Mouse (Mus musculus): ENCODE data around the gene Pld1.

Pld1 gene

DNA sequence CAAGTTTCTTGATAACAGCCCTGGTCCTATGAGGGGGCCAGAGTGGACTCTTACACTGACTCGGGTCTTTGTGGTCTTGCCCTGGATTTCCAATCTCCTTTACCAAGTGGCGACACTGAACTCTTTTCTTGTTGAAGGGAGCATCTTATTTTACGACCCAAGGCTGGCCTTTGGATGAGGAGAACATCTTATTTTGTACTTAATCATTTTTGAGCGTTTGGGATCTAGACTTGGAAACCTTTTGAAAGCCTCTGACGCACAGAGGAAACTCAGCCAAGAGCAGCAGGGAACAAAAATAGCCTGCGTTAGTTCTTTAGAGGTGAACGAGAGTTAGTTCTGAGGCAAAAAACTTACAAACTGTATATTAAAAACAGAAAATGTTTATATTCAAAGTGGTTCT lies 4.5 kb downstream of the Pld1 start:
- 52% methylated on average over 7 of the region's 7 CpGs for WGBS

- 91% methylated on average over 2 of the region's 2 CpGs for WGBS
Measured at GRCm38 (mm10) chr3:27945397-27945796, 6.9 kb downstream of the Pld1 start.

- WGBS, result 93% methylated on average over 5 of the region's 5 CpGs
Measured at GRCm38 (mm10) chr3:27949175-27949872, 10.8 kb downstream of the Pld1 start.

- 89% methylated on average over 6 of the region's 6 CpGs for WGBS
Measured at GRCm38 (mm10) chr3:27949873-27950250, 11.4 kb downstream of the Pld1 start.

DNA sequence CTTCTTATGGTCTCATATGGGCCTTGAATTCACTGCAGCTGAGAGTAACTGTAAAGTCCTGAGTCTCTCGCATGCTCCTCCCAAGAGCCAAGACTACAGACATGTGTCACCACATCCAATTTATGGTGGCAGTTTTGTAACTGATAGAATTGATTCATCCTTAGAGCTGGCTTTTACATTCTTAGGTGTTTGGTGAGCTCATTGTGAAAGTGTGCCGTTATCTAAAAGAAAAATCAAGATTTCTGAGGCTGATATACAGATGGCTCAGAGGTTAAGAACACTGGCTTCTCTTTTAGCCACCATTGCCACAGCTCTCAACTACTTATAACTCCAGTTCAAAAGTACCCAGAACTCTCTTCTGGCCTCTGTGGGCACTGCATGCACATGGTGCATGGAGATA lies 12.2 kb downstream of the Pld1 start:
- WGBS, result 97% methylated on average over 2 of the region's 2 CpGs

GRCm38 (mm10) chr3:27951721-27952120 lies 13.2 kb downstream of the Pld1 start:
- 94% methylated on average over 4 of the region's 4 CpGs for whole genome bisulfite sequencing

- WGBS, result 93% methylated on average over 1 of the region's 1 CpGs
Measured at GRCm38 (mm10) chr3:27956006-27956405, 17.5 kb downstream of the Pld1 start.

GRCm38 (mm10) chr3:27959221-27959620 lies 20.7 kb downstream of the Pld1 start:
- 92% methylated on average over 6 of the region's 6 CpGs for WGBS

DNA sequence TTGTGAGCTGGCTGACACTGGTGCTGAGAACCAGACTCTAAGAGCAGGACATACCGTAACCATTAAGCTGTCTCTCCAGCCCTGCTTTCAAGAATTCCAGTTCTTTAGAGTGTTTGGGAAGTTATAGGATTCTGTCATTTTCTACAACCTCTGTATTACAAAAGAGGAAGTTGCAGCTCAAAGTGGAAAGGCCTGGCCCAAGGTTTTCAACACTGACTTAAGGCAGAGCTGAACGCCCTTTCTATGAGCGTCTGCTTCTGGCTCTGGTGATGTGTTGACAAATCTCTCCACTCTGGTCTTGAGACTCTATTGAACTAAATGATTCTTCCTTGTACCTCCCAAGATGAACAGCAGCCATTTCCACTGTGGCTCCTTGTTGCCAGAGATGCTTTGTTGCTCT lies 22.7 kb downstream of the Pld1 start:
- WGBS, result 98% methylated on average over 3 of the region's 3 CpGs

DNA sequence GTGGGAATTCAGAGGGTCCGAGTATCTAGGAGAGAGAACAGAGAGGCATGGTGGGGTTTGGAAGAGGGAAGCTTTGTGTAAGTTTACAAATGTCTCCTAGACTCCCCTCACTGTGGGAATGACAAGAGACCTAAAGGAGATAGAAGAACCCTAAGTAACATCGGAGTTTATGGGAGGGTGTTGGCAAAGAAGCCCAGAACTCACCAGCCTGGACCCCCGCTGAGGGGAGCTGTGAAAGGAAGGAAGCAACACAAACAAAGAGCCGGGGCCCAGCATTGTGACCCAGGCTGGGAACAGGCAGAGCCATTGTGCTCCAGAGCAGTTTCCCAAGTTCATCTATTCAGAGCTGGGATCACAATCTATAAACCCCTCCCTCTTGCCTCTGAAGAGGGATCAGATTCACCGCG lies 25.3 kb downstream of the Pld1 start:
- 59% methylated on average over 6 of the region's 6 CpGs for WGBS

DNA sequence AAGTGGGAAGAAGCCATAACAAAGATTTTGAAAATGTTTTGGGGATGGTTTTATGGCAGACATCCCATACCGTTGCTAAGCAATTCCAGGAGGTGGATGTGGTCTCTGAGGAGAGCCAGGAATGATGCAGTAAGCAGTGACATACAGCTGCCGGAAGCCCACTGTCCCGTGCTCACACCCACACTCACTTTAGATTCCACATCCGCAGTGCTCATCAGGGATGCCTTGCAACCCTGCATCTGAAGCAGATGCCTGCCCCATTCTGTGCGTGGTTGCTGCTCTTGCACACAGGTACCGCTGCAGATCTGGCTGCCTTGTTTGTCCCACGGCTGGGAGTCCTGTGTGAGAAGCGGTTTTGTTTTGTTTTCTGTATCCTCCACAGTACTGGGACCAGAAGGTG lies 30.2 kb downstream of the Pld1 start:
- 60% methylated on average over 8 of the region's 8 CpGs for WGBS

GRCm38 (mm10) chr3:27973936-27974335 lies 35.4 kb downstream of the Pld1 start:
- WGBS, result 89% methylated on average over 7 of the region's 7 CpGs

DNA sequence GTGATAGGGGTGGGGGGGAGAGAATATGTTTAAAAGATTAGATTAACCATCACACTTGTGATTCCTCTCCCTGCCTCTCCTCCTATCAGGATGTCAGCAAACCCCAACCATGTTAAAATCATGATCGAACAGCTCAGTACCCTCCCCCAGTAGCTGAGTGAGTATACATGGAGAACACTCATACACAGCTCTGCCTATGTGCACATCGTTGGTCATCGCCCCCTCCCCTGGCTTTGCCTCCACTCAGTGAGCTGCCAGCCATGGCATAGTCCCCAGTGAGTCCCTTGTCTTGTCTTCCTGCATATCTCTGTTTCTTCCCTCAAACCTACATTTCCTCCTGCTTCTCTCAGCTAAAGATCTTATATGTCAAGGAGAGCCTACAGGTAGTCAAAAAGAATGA lies 36.5 kb downstream of the Pld1 start:
- WGBS, result 85% methylated on average over 3 of the region's 3 CpGs

GRCm38 (mm10) chr3:27976931-27977544 lies 38.5 kb downstream of the Pld1 start:
- 84% methylated on average over 10 of the region's 10 CpGs for WGBS

DNA sequence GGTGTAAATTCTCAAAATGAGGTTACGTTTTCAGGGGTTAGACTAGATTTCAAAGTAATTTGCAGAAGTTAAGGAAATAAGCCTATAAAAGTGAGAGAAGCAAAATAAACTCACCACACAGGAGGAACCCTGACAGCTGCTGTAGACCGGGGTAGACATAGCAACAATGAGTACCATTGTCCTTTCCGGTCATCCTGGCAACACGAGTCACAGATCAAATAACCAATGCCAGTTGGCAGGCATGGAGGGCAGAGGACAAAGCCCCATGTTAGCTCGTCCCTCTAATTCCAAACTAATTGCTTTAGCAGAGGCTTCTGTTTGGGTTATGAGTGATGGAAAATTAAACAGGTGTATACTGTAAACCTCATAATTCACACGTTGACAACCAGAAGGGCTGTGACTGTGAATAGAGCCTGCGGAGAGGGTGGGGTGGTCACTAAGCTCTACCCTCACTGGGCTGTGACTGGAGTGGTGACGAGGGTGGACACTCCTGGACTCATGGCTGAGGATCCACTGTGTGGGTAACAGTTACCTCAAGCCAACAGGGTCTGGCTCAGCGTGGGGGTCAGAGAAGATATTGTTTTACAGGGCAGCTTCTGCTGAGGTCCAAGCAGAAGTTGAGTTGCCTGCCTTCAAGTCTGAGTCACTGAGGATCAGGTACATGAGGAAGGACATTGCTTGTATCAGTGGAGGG lies 39.7 kb downstream of the Pld1 start:
- 64% methylated on average over 9 of the region's 9 CpGs for WGBS

DNA sequence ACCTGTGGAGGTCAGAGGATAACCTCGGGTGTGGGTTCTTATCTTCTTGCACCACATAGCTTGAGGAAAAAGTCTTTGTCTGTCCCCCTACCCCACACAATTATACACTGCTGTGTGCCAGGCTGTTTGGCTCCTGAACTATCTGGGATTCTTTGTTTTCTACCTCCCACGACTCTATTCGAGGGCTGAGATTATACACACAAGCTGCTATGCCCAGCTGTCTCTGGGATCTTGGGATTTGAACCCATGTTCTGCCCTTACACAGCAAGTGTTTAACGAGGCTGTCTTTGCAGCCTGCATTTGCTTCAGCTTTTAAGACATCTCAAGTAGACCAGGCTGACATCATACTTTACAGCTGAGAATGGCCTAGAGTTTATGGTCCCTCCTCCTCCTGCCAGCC lies 43.1 kb downstream of the Pld1 start:
- 53% methylated on average over 4 of the region's 4 CpGs for WGBS

GRCm38 (mm10) chr3:27982436-27983017 lies 44.0 kb downstream of the Pld1 start:
- 30% methylated on average over 7 of the region's 7 CpGs for WGBS

GRCm38 (mm10) chr3:27983274-27983673 lies 44.8 kb downstream of the Pld1 start:
- 75% methylated on average over 2 of the region's 2 CpGs for WGBS

DNA sequence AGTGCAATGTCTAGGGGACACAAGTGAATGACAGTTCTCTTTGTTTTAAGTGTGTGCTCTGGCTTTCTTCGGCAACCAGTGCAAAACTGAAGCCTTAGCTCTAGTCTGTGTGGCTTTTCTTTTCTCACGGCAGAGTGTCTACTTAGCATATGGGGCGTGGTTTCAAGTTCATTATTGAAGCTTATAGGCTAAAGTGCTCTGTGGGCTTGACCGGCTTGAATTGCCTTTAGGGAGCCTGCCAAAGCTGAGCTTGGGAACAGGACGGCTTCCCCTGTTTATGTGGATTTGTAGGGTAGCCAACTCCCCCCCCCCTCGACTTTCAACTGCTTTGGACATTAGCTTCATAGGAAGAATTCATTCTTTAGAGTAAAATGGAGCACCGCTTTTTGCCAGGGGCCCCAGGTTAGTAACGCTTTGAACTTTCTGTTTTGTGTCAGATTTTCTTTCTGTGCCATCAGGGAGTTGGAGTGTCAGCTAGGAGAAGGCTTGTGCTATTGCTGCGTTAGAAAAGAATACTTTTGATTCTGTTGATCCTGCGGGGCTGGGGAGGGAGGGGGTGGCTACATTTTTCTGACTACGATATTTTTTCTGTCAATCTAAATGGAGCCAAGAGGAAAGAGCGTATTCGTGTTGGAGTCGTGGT lies 45.6 kb downstream of the Pld1 start:
- WGBS, result 6% methylated on average over 14 of the region's 14 CpGs

- WGBS, result 45% methylated on average over 4 of the region's 4 CpGs
Measured at GRCm38 (mm10) chr3:27984620-27985019, 46.1 kb downstream of the Pld1 start.

DNA sequence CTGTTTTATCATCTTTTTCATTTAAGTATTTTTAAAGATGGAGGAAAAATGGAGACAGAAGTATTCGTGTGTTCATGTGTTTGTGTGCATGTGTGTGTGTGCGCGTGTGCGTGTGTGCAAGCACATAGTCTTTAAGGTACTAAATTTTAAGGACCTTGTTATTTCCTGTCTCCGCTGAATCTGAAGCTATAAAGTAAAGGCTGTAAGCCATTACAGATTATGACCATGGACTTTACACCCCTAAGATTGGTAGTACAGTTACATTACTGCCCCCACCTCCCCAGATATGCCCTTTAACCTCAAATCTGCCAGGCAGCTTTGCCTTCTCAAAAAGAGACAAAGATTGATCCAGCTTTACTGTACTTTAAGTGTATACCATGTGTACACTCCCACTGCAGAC lies 46.8 kb downstream of the Pld1 start:
- WGBS, result 89% methylated on average over 5 of the region's 5 CpGs

DNA sequence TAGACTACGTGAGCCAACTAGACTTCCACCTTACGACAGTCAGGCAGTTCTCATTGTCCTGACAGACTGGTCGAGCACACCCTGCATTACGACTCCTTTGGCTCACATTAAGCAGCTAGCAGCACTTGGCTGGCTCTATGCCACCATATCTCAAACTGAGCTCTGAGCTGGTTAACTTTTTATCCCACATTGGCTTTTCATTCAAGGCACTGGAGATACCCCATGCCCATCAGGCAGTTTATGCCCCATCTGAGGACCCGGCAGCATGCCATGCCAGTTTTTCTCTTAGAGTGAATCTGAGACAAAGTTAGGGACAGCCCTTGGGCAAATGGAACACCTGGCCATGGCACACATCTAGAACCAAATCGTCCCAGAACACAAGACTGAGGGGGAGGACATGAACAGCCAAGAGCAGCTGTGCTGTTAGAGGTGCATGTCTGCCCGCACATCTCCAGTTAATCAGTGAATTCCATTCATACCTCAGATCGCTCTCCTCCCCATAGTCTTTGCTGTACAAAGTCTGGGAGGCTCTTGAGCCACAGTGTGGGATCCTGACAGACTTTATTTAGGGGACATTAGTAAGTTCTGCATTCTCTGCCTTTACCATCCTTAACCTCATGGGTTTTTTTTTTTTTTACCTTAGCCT lies 49.5 kb downstream of the Pld1 start:
- 69% methylated on average over 8 of the region's 8 CpGs for WGBS
